Mouse (Mus musculus) liver, embryonic 12.5 days (tissue): ENCODE measurements around the gene Gm44579. TPM values are rescaled to one million over a fixed set of nuclear protein-coding genes. Genes with fewer than 3 reads are reported as not detected.

Experiments used
- ATAC-seq: fragments of 200-750 bp; cut with Nextera tagmentation; 2 replicates; pipeline ENCODE4 v1.8.0; 2017; ENCODE audit warnings: moderate number of reproducible peaks, mild to moderate bottlenecking, moderate library complexity
- H3K27ac ChIP-seq: fragments of 300-500 bp; sonication (generic); 2 replicates; pipeline ENCODE4 v1.5.1; 2016; ENCODE audit warnings: mild to moderate bottlenecking
- H3K27me3 ChIP-seq: fragments of 300-500 bp; sonication (generic); replicated peaks from 2 replicates; pipeline ENCODE4 v1.6.1; 2016; ENCODE audit warnings: mild to moderate bottlenecking, moderate library complexity
- H3K36me3 ChIP-seq: fragments of 300-500 bp; sonication (generic); 2 replicates; pipeline ENCODE4 v1.6.1; 2016; ENCODE audit warnings: mild to moderate bottlenecking, moderate library complexity
- H3K4me1 ChIP-seq: fragments of 300-500 bp; sonication (generic); 2 replicates; pipeline ENCODE4 v1.6.1; 2016
- H3K4me2 ChIP-seq: fragments of 300-500 bp; sonication (generic); 2 replicates; pipeline ENCODE4 v1.6.1; 2016; ENCODE audit warnings: mild to moderate bottlenecking, moderate library complexity
- H3K4me3 ChIP-seq: fragments of 300-500 bp; sonication (generic); 2 replicates; pipeline ENCODE4 v1.5.1; 2016; ENCODE audit warnings: mild to moderate bottlenecking, moderate library complexity
- H3K9ac ChIP-seq: fragments of 300-500 bp; sonication (generic); 2 replicates; pipeline ENCODE4 v1.6.1; 2016; ENCODE audit warnings: mild to moderate bottlenecking, moderate library complexity
- H3K9me3 ChIP-seq: fragments of 300-500 bp; sonication (generic); replicated peaks from 2 replicates; pipeline ENCODE4 v1.6.1; 2016; ENCODE audit warnings: mild to moderate bottlenecking, moderate library complexity
- WGBS: fragments of 180-500 bp; shearing (Covaris S2); methylation state at CpG from one replicate; pipeline ENCODE4 v1.1.7; 2016; ENCODE audit not compliant: insufficient replicate concordance; 5-methylcytosine and 5-hydroxymethylcytosine counted together
- polyA plus RNA-seq: library from polyadenylated mRNA; unstranded; fragments of >200 nt; fragmentation: Nextera tagmentation; extraction: Ambion mirVana; gene quantifications from 2 replicates; pipeline ENCODE4 v1.2.1, GENCODE M21; 2016

Gm44579 gene
- not detected in 2 replicates for polyA plus RNA-seq

GRCm38 (mm10) chr15:98220877-98221276 is at the start of gene Gm44579, which contains the start of gene Olfr287:
Gene Gm44579 (minus strand): TSS chr15:98220977.
Gene Olfr287 (minus strand): TSS chr15:98221056.
- Histone ChIP-seq H3K4me2 (no peak within 1 kb of the TSS), H3K27me3 (no peaks in the 10 kb centered on the region), H3K36me3 (no peaks in the 10 kb centered on the region), H3K4me1 (no peaks in the 10 kb centered on the region), H3K4me3 (no peak within 1 kb of the TSS), H3K9ac (no peak within 1 kb of the TSS), H3K9me3 (no peaks in the 10 kb centered on the region), H3K27ac (no peak within 1 kb of the TSS)
- 67% methylated on average over 4 of the region's 4 CpGs for WGBS
- no peak for ATAC-seq

- Histone ChIP-seq H3K4me1 (no peaks in the 10 kb centered on the region), H3K27me3 (no peaks in the 10 kb centered on the region), H3K4me2 (no peak overlapping the region), H3K27ac (no peak overlapping the region), H3K4me3 (no peak overlapping the region), H3K9ac (no peak overlapping the region), H3K36me3 (no peaks in the 10 kb centered on the region), H3K9me3 (0 out of 2 replicates have a peak, but pooled peaks cover 3% of the 10 kb centered on the region)
- ATAC-seq: no peak
- 66% methylated on average over 7 of the region's 7 CpGs for WGBS
These were observed 37.0 kb upstream of the Gm44579 start for GRCm38 (mm10) chr15:98257776-98258175.

GRCm38 (mm10) chr15:98257193-98257592 is 36.4 kb upstream of the Gm44579 start, which contains the start of gene H1fnt:
Gene H1fnt (minus strand): TSS chr15:98257293.
- H3K4me1 ChIP-seq: no peaks in the 10 kb centered on the region
- no peaks in the 10 kb centered on the region for H3K27me3 ChIP-seq
- no peak within 1 kb of the TSS for H3K4me2 ChIP-seq
- no peak within 1 kb of the TSS for H3K4me3 ChIP-seq
- H3K27ac ChIP-seq: no peak within 1 kb of the TSS
- no peak within 1 kb of the TSS for H3K9ac ChIP-seq
- no peak for ATAC-seq
- H3K9me3 ChIP-seq: 0 out of 2 replicates have a peak, but pooled peaks cover 3% of the 10 kb centered on the region
- 67% methylated on average over 8 of the region's 8 CpGs for WGBS
- no peaks in the 10 kb centered on the region for H3K36me3 ChIP-seq

- H3K9me3 ChIP-seq: 0 out of 2 replicates have a peak, but pooled peaks cover 3% of the 10 kb centered on the region
- no peak overlapping the region for H3K4me3 ChIP-seq
- WGBS: 82% methylated on average over 13 of the region's 13 CpGs
- no peak overlapping the region for H3K27ac ChIP-seq
- H3K4me1 ChIP-seq: no peaks in the 10 kb centered on the region
- no peak overlapping the region for H3K4me2 ChIP-seq
- H3K9ac ChIP-seq: no peak overlapping the region
- H3K27me3 ChIP-seq: no peaks in the 10 kb centered on the region
- ATAC-seq: no peak
- H3K36me3 ChIP-seq: no peaks in the 10 kb centered on the region
These were observed 35.5 kb upstream of the Gm44579 start for GRCm38 (mm10) chr15:98256271-98256670.

GRCm38 (mm10) chr15:98235442-98235841 is 14.7 kb upstream of the Gm44579 start:
- Histone ChIP-seq H3K9me3 (no peaks in the 10 kb centered on the region), H3K27me3 (0 out of 2 replicates have a peak, but pooled peaks cover 3% of the 10 kb centered on the region), H3K4me1 (no peaks in the 10 kb centered on the region), H3K36me3 (no peaks in the 10 kb centered on the region), H3K4me3 (no peak overlapping the region), H3K9ac (no peak overlapping the region), H3K4me2 (no peak overlapping the region), H3K27ac (no peak overlapping the region)
- no peak for ATAC-seq
- WGBS: 66% methylated on average over 4 of the region's 4 CpGs

GRCm38 (mm10) chr15:98234350-98234749 is 13.6 kb upstream of the Gm44579 start, which contains the start of gene Olfr286:
Gene Olfr286 (minus strand): TSS chr15:98234450.
- no peak within 1 kb of the TSS for H3K4me2 ChIP-seq
- ATAC-seq: no peak
- H3K4me1 ChIP-seq: no peaks in the 10 kb centered on the region
- H3K36me3 ChIP-seq: no peaks in the 10 kb centered on the region
- no peak within 1 kb of the TSS for H3K4me3 ChIP-seq
- H3K27me3 ChIP-seq: 0 out of 2 replicates have a peak, but pooled peaks cover 3% of the 10 kb centered on the region
- H3K27ac ChIP-seq: no peak within 1 kb of the TSS
- H3K9ac ChIP-seq: no peak within 1 kb of the TSS
- no peaks in the 10 kb centered on the region for H3K9me3 ChIP-seq
- WGBS: 72% methylated on average over 4 of the region's 4 CpGs

- H3K9ac ChIP-seq: no peak overlapping the region
- 61% methylated on average over 7 of the region's 7 CpGs for WGBS
- no peaks in the 10 kb centered on the region for H3K9me3 ChIP-seq
- H3K4me3 ChIP-seq: no peak overlapping the region
- no peak overlapping the region for H3K4me2 ChIP-seq
- ATAC-seq: no peak
- no peaks in the 10 kb centered on the region for H3K4me1 ChIP-seq
- no peaks in the 10 kb centered on the region for H3K36me3 ChIP-seq
- H3K27ac ChIP-seq: no peak overlapping the region
- no peaks in the 10 kb centered on the region for H3K27me3 ChIP-seq
These were observed 5.3 kb upstream of the Gm44579 start for GRCm38 (mm10) chr15:98226096-98226495.

GRCm38 (mm10) chr15:98225610-98226009 is 4.8 kb upstream of the Gm44579 start:
- H3K36me3 ChIP-seq: no peaks in the 10 kb centered on the region
- WGBS: 39% methylated on average over 16 of the region's 16 CpGs
- no peak for ATAC-seq

GRCm38 (mm10) chr15:98222377-98222776 is 1.6 kb upstream of the Gm44579 start:
- H3K27me3 ChIP-seq: no peaks in the 10 kb centered on the region
- H3K4me1 ChIP-seq: no peaks in the 10 kb centered on the region
- no peaks in the 10 kb centered on the region for H3K36me3 ChIP-seq
- ATAC-seq: no peak
- no peak overlapping the region for H3K9ac ChIP-seq
- H3K9me3 ChIP-seq: no peaks in the 10 kb centered on the region
- no peak overlapping the region for H3K4me2 ChIP-seq
- no peak overlapping the region for H3K27ac ChIP-seq
- H3K4me3 ChIP-seq: no peak overlapping the region

More at GRCm38 (mm10) chr15:98225610-98226009, 4.8 kb upstream of the Gm44579 start:
- no peak overlapping the region for H3K27ac ChIP-seq
- H3K27me3 ChIP-seq: no peaks in the 10 kb centered on the region
- H3K4me1 ChIP-seq: no peaks in the 10 kb centered on the region
- no peak overlapping the region for H3K9ac ChIP-seq
- H3K9me3 ChIP-seq: no peaks in the 10 kb centered on the region
- H3K4me2 ChIP-seq: no peak overlapping the region
- no peak overlapping the region for H3K4me3 ChIP-seq

- WGBS: 37% methylated on average over 5 of the region's 5 CpGs
- no peak for ATAC-seq
- no peak overlapping the region for H3K4me3 ChIP-seq
- no peak overlapping the region for H3K4me2 ChIP-seq
- H3K9ac ChIP-seq: no peak overlapping the region
- H3K27me3 ChIP-seq: no peaks in the 10 kb centered on the region
- no peaks in the 10 kb centered on the region for H3K9me3 ChIP-seq
- no peaks in the 10 kb centered on the region for H3K4me1 ChIP-seq
- H3K27ac ChIP-seq: no peak overlapping the region
- H3K36me3 ChIP-seq: no peaks in the 10 kb centered on the region
These were observed 6.6 kb downstream of the Gm44579 start for GRCm38 (mm10) chr15:98214130-98214529.

- H3K36me3 ChIP-seq: no peaks in the 10 kb centered on the region
- no peaks in the 10 kb centered on the region for H3K4me1 ChIP-seq
- H3K27me3 ChIP-seq: no peaks in the 10 kb centered on the region
- no peak for ATAC-seq
- no peaks in the 10 kb centered on the region for H3K9me3 ChIP-seq
- no peak overlapping the region for H3K9ac ChIP-seq
- H3K4me3 ChIP-seq: no peak overlapping the region
- 51% methylated on average over 5 of the region's 5 CpGs for WGBS
- H3K4me2 ChIP-seq: no peak overlapping the region
- H3K27ac ChIP-seq: no peak overlapping the region
These were observed 7.4 kb downstream of the Gm44579 start for GRCm38 (mm10) chr15:98213336-98213870.

- H3K27ac ChIP-seq: no peak overlapping the region
- no peaks in the 10 kb centered on the region for H3K4me1 ChIP-seq
- no peaks in the 10 kb centered on the region for H3K36me3 ChIP-seq
- WGBS: 49% methylated on average over 7 of the region's 7 CpGs
- H3K4me2 ChIP-seq: no peak overlapping the region
- no peak overlapping the region for H3K9ac ChIP-seq
- no peak overlapping the region for H3K4me3 ChIP-seq
- H3K27me3 ChIP-seq: no peaks in the 10 kb centered on the region
- ATAC-seq: no peak
- no peaks in the 10 kb centered on the region for H3K9me3 ChIP-seq
These were observed 11.1 kb downstream of the Gm44579 start for GRCm38 (mm10) chr15:98209676-98210075.

GRCm38 (mm10) chr15:98195442-98195841 is 25.3 kb downstream of the Gm44579 start, which contains the start of gene Olfr288:
Gene Olfr288 (minus strand): TSS chr15:98195542.
- no peak within 1 kb of the TSS for H3K9ac ChIP-seq
- ATAC-seq: no peak
- 46% methylated on average over 3 of the region's 3 CpGs for WGBS

More at GRCm38 (mm10) chr15:98195442-98195841, 25.3 kb downstream of the Gm44579 start, which contains the start of gene Olfr288:
- Histone ChIP-seq H3K36me3 (no peaks in the 10 kb centered on the region), H3K9me3 (no peaks in the 10 kb centered on the region), H3K4me2 (no peak within 1 kb of the TSS), H3K27ac (no peak within 1 kb of the TSS), H3K4me1 (no peaks in the 10 kb centered on the region), H3K27me3 (no peaks in the 10 kb centered on the region), H3K4me3 (no peak within 1 kb of the TSS)
